Comparison of ENCODE assay signal across 10 mouse cellular contexts in the genomic region with DNA sequence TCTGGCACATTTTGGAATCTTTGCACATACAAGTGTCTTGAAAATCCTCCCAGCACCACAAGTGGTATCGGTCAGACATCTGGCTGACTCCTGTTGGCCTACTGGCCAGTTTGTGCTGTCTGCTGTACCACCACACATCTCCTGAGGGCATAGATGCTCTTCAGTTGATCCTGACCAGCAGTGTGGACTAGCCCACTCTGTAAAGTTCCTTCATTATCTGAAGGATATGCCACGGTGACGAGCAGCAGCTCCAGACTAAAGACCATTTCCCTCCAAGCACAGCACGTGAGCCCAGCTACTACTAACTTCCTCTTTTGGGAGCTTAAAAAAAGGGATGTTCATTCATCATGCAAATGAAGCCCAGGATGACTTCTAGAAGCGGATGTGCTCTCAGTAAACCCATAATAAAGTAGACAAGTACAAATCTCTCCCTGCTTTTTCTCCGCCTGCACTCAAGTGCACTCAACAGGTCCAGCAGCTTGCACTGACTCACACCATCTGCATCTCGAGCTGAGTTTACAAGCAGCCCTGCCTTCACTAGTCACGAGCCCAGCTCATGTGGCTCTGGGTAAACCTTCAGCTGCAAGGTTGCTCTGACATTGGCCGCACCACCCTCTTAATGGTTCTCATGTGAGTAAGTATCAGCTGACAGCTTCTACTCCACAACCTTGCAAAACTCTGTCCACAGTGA. TPM values are rescaled to one million over a fixed set of nuclear protein-coding genes. Genes with fewer than 3 reads are reported as not detected.
DNase-seq lines count a peak whose midpoint lies in the region; ATAC-seq and TF ChIP-seq lines count a peak whose summit lies in the region.
"Had no signal": no experiment of that assay in that cellular context is flagged by ENCODE, and none has a peak within 500 bp of the region (broad histone marks: within the 10 kb centered on the region; RNA-seq: fewer than 3 reads in every experiment).

No protein-coding gene starts in this region.

- no peak overlapping the region for H3K4me3 ChIP-seq in ES-Bruce4 (ENCODE audit: low read depth, low read length)
- peak overlapping the region; percentile 17; the same call in 1 of the 2 replicates for H3K4me3 ChIP-seq in heart, embryonic 13.5 days
- H3K4me3 ChIP-seq in megakaryocyte, embryonic 14.5 days (replicated peaks): peak overlapping the region; percentile 83
- H3K4me3 ChIP-seq in forebrain, embryonic 15.5 days: no peak overlapping the region
- H3K4me3 ChIP-seq: embryonic facial prominence, embryonic 15.5 days; neural tube, embryonic 12.5 days had no signal

- no peaks in the 10 kb centered on the region for H3K9me3 ChIP-seq in ES-Bruce4 (replicated peaks; ENCODE audit: control insufficient read depth, insufficient read depth, low read length, poor library complexity, severe bottlenecking)
- no peaks in the 10 kb centered on the region for H3K9me3 ChIP-seq in heart, embryonic 13.5 days
- H3K9me3 ChIP-seq in megakaryocyte, embryonic 14.5 days: no peaks in the 10 kb centered on the region
- H3K9me3 ChIP-seq in forebrain, embryonic 15.5 days: no peaks in the 10 kb centered on the region
- H3K9me3 ChIP-seq: embryonic facial prominence, embryonic 15.5 days; neural tube, embryonic 12.5 days had no signal

- no peaks in the 10 kb centered on the region for H3K4me1 ChIP-seq in ES-Bruce4 (ENCODE audit: control insufficient read depth, insufficient read depth, low read length)
- H3K4me1 ChIP-seq in heart, embryonic 13.5 days: peaks cover 50% of the 10 kb centered on the region
- H3K4me1 ChIP-seq in megakaryocyte, embryonic 14.5 days: peaks cover 61% of the 10 kb centered on the region
- 0 out of 2 replicates have a peak, but pooled peaks cover 7% of the 10 kb centered on the region for H3K4me1 ChIP-seq in forebrain, embryonic 15.5 days
- H3K4me1 ChIP-seq: neural tube, embryonic 12.5 days had no signal

- 23% methylated on average over 9 of the region's 9 CpGs for WGBS in heart, embryonic 13.5 days
- WGBS in forebrain, embryonic 15.5 days: 75% methylated on average over 9 of the region's 9 CpGs

- TF ChIP-seq CTCF in ES-Bruce4 (IDR thresholded peaks at IDR 0.05; ENCODE audit: low read depth, low read length): no peak

- peak; percentile 79 for DNase-seq in adrenal gland, adult 2 months
- DNase-seq in layer of hippocampus, adult 9-11 months: peak; percentile 85
- DNase-seq in thymus, adult 18-20 months: no peak
- DNase-seq in adipocyte (ENCODE audit: low spot score): no peak

- no peaks in the 10 kb centered on the region for H3K36me3 ChIP-seq in ES-Bruce4 (ENCODE audit: control insufficient read depth, insufficient read depth, low read length, poor library complexity, severe bottlenecking)
- no peaks in the 10 kb centered on the region for H3K36me3 ChIP-seq in heart, embryonic 13.5 days
- peaks cover 3% of the 10 kb centered on the region for H3K36me3 ChIP-seq in megakaryocyte, embryonic 14.5 days (replicated peaks; ENCODE audit: low read length)
- H3K36me3 ChIP-seq in forebrain, embryonic 15.5 days: no peaks in the 10 kb centered on the region
- H3K36me3 ChIP-seq: embryonic facial prominence, embryonic 15.5 days; neural tube, embryonic 12.5 days had no signal

- H3K27ac ChIP-seq in ES-Bruce4 (ENCODE audit: insufficient read depth, low read length): no peak overlapping the region
- peak overlapping the region; percentile 87 for H3K27ac ChIP-seq in heart, embryonic 13.5 days (replicated peaks)
- no peak overlapping the region for H3K27ac ChIP-seq in forebrain, embryonic 15.5 days (replicated peaks)
- H3K27ac ChIP-seq: embryonic facial prominence, embryonic 15.5 days; neural tube, embryonic 12.5 days had no signal

- peak overlapping the region; percentile 60 for H3K4me2 ChIP-seq in heart, embryonic 13.5 days
- H3K4me2 ChIP-seq in forebrain, embryonic 15.5 days (replicated peaks): no peak overlapping the region
- H3K4me2 ChIP-seq: embryonic facial prominence, embryonic 15.5 days; neural tube, embryonic 12.5 days had no signal

- ATAC-seq in heart, embryonic 13.5 days (ENCODE audit: extremely low read depth, insufficient number of reproducible peaks, low FRiP score, low TSS enrichment): peak; percentile 63; the same call in 1 of the 2 replicates
- no peak for ATAC-seq in forebrain, embryonic 15.5 days (replicated peaks)

- TF ChIP-seq POLR2A in ES-Bruce4 (IDR thresholded peaks at IDR 0.05; ENCODE audit: insufficient read depth, low read length): no peak

- H3K9ac ChIP-seq in ES-Bruce4 (ENCODE audit: low read depth, poor library complexity, severe bottlenecking): no peak overlapping the region
- peak overlapping the region; percentile 50 for H3K9ac ChIP-seq in heart, embryonic 13.5 days
- no peak overlapping the region for H3K9ac ChIP-seq in forebrain, embryonic 15.5 days (replicated peaks)
- H3K9ac ChIP-seq: embryonic facial prominence, embryonic 15.5 days; neural tube, embryonic 12.5 days had no signal

- peak; percentile 76; the same call in 1 of the 2 replicates for TF ChIP-seq EP300 in ES-Bruce4 (IDR thresholded peaks at IDR 0.05; ENCODE audit: insufficient read depth, low read depth, low read length)

- no peaks in the 10 kb centered on the region for H3K27me3 ChIP-seq in ES-Bruce4 (ENCODE audit: control insufficient read depth, insufficient read depth, low read length, poor library complexity, severe bottlenecking)
- no peaks in the 10 kb centered on the region for H3K27me3 ChIP-seq in heart, embryonic 13.5 days (replicated peaks)
- no peaks in the 10 kb centered on the region for H3K27me3 ChIP-seq in megakaryocyte, embryonic 14.5 days (replicated peaks)
- H3K27me3 ChIP-seq in forebrain, embryonic 15.5 days: no peaks in the 10 kb centered on the region
- H3K27me3 ChIP-seq: embryonic facial prominence, embryonic 15.5 days; neural tube, embryonic 12.5 days had no signal

RNA-seq across cellular contexts. Expression of a gene that starts 35.9 kb away (rescaled TPM):
- polyA plus RNA-seq in ES-Bruce4 (2011; ENCODE audit: insufficient read depth, insufficient read length, low read depth, missing spikeins): 35.5 and 36.7 TPM in 2 replicates
- total RNA-seq in adrenal gland, adult 2 months (2021): 1 to 10 TPM; 7.4 to 8.5 TPM
- 1.2 and 1.9 TPM in 2 replicates for polyA plus RNA-seq in adrenal gland, adult 2 months (2012; rRNA removed)
- 2.2 and 2.5 TPM in 2 replicates for polyA plus RNA-seq in heart, embryonic 13.5 days (2015; fragmentation: Nextera tagmentation; extraction: Ambion mirVana)
- polyA plus RNA-seq in megakaryocyte, embryonic 14.5 days (2012; ENCODE audit: insufficient read depth, low replicate concordance): 0.19 and 2.8 TPM in 2 replicates
- 5.3 and 7.3 TPM in 2 replicates for polyA plus RNA-seq in forebrain, embryonic 15.5 days (2015; fragmentation: Nextera tagmentation; extraction: Ambion mirVana)

RNA-seq across cellular contexts. Expression of a gene that starts 59.4 kb away (rescaled TPM):
- polyA plus RNA-seq in ES-Bruce4 (2011; ENCODE audit: insufficient read depth, insufficient read length, low read depth, missing spikeins): 288 and 297 TPM in 2 replicates
- total RNA-seq in adrenal gland, adult 2 months (2021): 10 to 100 TPM; 51.4 to 53.4 TPM
- polyA plus RNA-seq in adrenal gland, adult 2 months (2012; rRNA removed): 3.7 and 4.8 TPM in 2 replicates
- polyA plus RNA-seq in heart, embryonic 13.5 days (2015; fragmentation: Nextera tagmentation; extraction: Ambion mirVana): 98.8 and 111 TPM in 2 replicates
- polyA plus RNA-seq in megakaryocyte, embryonic 14.5 days (2012; ENCODE audit: insufficient read depth, low replicate concordance): 7.8 TPM in 1 of 2 replicates, not detected in the other
- polyA plus RNA-seq in forebrain, embryonic 15.5 days (2015; fragmentation: Nextera tagmentation; extraction: Ambion mirVana): 150 and 163 TPM in 2 replicates

Comparison
In these comparisons a context has a peak if more than half of its experiments do, and no peak if none do; other contexts are left out.
1. H3K4me3 ChIP-seq: peak in heart, embryonic 13.5 days (single experiment) and megakaryocyte, embryonic 14.5 days (single experiment); none in ES-Bruce4 (single experiment) and forebrain, embryonic 15.5 days (single experiment).
2. DNase-seq: peak in adrenal gland, adult 2 months (single experiment) and layer of hippocampus, adult 9-11 months (single experiment); none in thymus, adult 18-20 months (0 of 2) and adipocyte (single experiment).
3. RNA of a gene that starts 59.4 kb away (polyA plus RNA-seq): 288 to 297 TPM in ES-Bruce4, 150 to 163 TPM in forebrain, embryonic 15.5 days and 98.8 to 111 TPM in heart, embryonic 13.5 days; 7.8 TPM in megakaryocyte, embryonic 14.5 days and 3.7 to 4.8 TPM in adrenal gland, adult 2 months; every median in the first group is over 10 times any median in the second.